Mouse (Mus musculus): Measurements from ENCODE around the gene 1700011M02Rik.
"Not testable (repeated sequence)": the region's sequence is repeated elsewhere in the genome, so short reads cannot be mapped to it uniquely, and the experiment has no call there.

- TF ChIP-seq POLR2A, CTCF (IDR thresholded peaks at IDR 0.05; ENCODE audit: insufficient read depth, low read depth, low read length): not testable (repeated sequence)
Observed at GRCm38 (mm10) chrX:102928072-102928471, 19.4 kb downstream of the 1700011M02Rik start, which contains the start of gene 1700018G05Rik.

Data from olfactory bulb, adult 2 months (tissue).